Mouse (Mus musculus): ENCODE measurements around the gene Saysd1. TPM values are rescaled to one million over a fixed set of nuclear protein-coding genes. Genes with fewer than 3 reads are reported as not detected.

Saysd1 gene
- total and polyA plus RNA-seq, 3 experiments: 2.8 to 7.9 (median 2.8) TPM

GRCm38 (mm10) chr14:20077181-20077580 is 61.2 kb downstream of the Saysd1 start:
- TF ChIP-seq GATA2 (IDR thresholded peaks at IDR 0.05; ENCODE audit: borderline replicate concordance, low read depth, low read length): no peak
- TF ChIP-seq GATA1 (IDR thresholded peaks at IDR 0.05; ENCODE audit: borderline replicate concordance, low read length): no peak
- no peak for TF ChIP-seq TAL1 (conservative IDR thresholded peaks at IDR 0.05; ENCODE audit: low read depth, low read length)
- TF ChIP-seq POLR2AphosphoS5 (IDR thresholded peaks at IDR 0.05; ENCODE audit: insufficient replicate concordance, low read depth, low read length): no peak
- no peak for TF ChIP-seq CTCF (IDR thresholded peaks at IDR 0.05; ENCODE audit: low read depth, low read length)
- no peak for DNase-seq (ENCODE audit: low spot score)
- ATAC-seq (ENCODE audit: extremely low read depth, insufficient number of reproducible peaks, low FRiP score, poor library complexity, severe bottlenecking): no peak
- Histone ChIP-seq H3K9me3 (replicated peaks) (no peaks in the 10 kb centered on the region), H3K4me1 (ENCODE audit: insufficient read depth, low read depth, low read length) (peaks cover 26% of the 10 kb centered on the region), H3K36me3 (replicated peaks) (peaks cover 31% of the 10 kb centered on the region), H3K4me3 (ENCODE audit: low read depth, low read length) (no peak overlapping the region), H3K27me3 (ENCODE audit: insufficient read depth, low read length) (no peaks in the 10 kb centered on the region)

- Histone ChIP-seq H3K9me3 (replicated peaks) (no peaks in the 10 kb centered on the region), H3K36me3 (replicated peaks) (peaks cover 25% of the 10 kb centered on the region), H3K4me1 (ENCODE audit: insufficient read depth, low read depth, low read length) (peaks cover 10% of the 10 kb centered on the region), H3K27me3 (ENCODE audit: insufficient read depth, low read length) (no peaks in the 10 kb centered on the region), H3K4me3 (ENCODE audit: low read depth, low read length) (no peak overlapping the region)
- TF ChIP-seq TAL1 (conservative IDR thresholded peaks at IDR 0.05; ENCODE audit: low read depth, low read length) (no peak), GATA2 (IDR thresholded peaks at IDR 0.05; ENCODE audit: borderline replicate concordance, low read depth, low read length) (no peak), CTCF (IDR thresholded peaks at IDR 0.05; ENCODE audit: low read depth, low read length) (no peak)
- no peak for DNase-seq (ENCODE audit: low spot score)
- ATAC-seq (ENCODE audit: extremely low read depth, insufficient number of reproducible peaks, low FRiP score, poor library complexity, severe bottlenecking): no peak
Measured at GRCm38 (mm10) chr14:20075544-20075943, 62.8 kb downstream of the Saysd1 start.

- DNase-seq (ENCODE audit: low spot score) (no peak), ATAC-seq (ENCODE audit: extremely low read depth, insufficient number of reproducible peaks, low FRiP score, poor library complexity, severe bottlenecking) (no peak)
- Histone ChIP-seq H3K36me3 (replicated peaks) (peaks cover 18% of the 10 kb centered on the region), H3K4me3 (ENCODE audit: low read depth, low read length) (no peak overlapping the region), H3K9me3 (replicated peaks) (no peaks in the 10 kb centered on the region), H3K27me3 (ENCODE audit: insufficient read depth, low read length) (no peaks in the 10 kb centered on the region), H3K4me1 (ENCODE audit: insufficient read depth, low read depth, low read length) (peaks cover 2% of the 10 kb centered on the region; the same call in 1 of the 2 replicates)
- TF ChIP-seq GATA1 (IDR thresholded peaks at IDR 0.05; ENCODE audit: borderline replicate concordance, low read length) (no peak), TAL1 (conservative IDR thresholded peaks at IDR 0.05; ENCODE audit: low read depth, low read length) (no peak), GATA2 (IDR thresholded peaks at IDR 0.05; ENCODE audit: borderline replicate concordance, low read depth, low read length) (no peak)
Measured at GRCm38 (mm10) chr14:20074759-20075158, 63.6 kb downstream of the Saysd1 start.

GRCm38 (mm10) chr14:20070629-20071028 is 67.7 kb downstream of the Saysd1 start:
- Histone ChIP-seq H3K36me3 (replicated peaks) (no peaks in the 10 kb centered on the region), H3K4me3 (ENCODE audit: low read depth, low read length) (no peak overlapping the region), H3K9me3 (replicated peaks) (no peaks in the 10 kb centered on the region), H3K4me1 (ENCODE audit: insufficient read depth, low read depth, low read length) (no peaks in the 10 kb centered on the region), H3K27me3 (ENCODE audit: insufficient read depth, low read length) (no peaks in the 10 kb centered on the region)
- TF ChIP-seq GATA2 (IDR thresholded peaks at IDR 0.05; ENCODE audit: borderline replicate concordance, low read depth, low read length): no peak
- ATAC-seq (ENCODE audit: extremely low read depth, insufficient number of reproducible peaks, low FRiP score, poor library complexity, severe bottlenecking) (no peak), DNase-seq (ENCODE audit: low spot score) (no peak)

- Histone ChIP-seq H3K27me3 (ENCODE audit: insufficient read depth, low read length) (peaks cover 4% of the 10 kb centered on the region; the same call in 1 of the 2 replicates), H3K36me3 (replicated peaks) (no peaks in the 10 kb centered on the region), H3K9me3 (replicated peaks) (no peaks in the 10 kb centered on the region), H3K4me1 (ENCODE audit: insufficient read depth, low read depth, low read length) (no peaks in the 10 kb centered on the region), H3K4me3 (ENCODE audit: low read depth, low read length) (no peak overlapping the region)
- no peak for ATAC-seq (ENCODE audit: extremely low read depth, insufficient number of reproducible peaks, low FRiP score, poor library complexity, severe bottlenecking)
- TF ChIP-seq GATA1 (IDR thresholded peaks at IDR 0.05; ENCODE audit: borderline replicate concordance, low read length): no peak
- no peak for TF ChIP-seq GATA2 (IDR thresholded peaks at IDR 0.05; ENCODE audit: borderline replicate concordance, low read depth, low read length)
- no peak for TF ChIP-seq TAL1 (conservative IDR thresholded peaks at IDR 0.05; ENCODE audit: low read depth, low read length)
- TF ChIP-seq POLR2AphosphoS5 (IDR thresholded peaks at IDR 0.05; ENCODE audit: insufficient replicate concordance, low read depth, low read length): no peak
- no peak for TF ChIP-seq CTCF (IDR thresholded peaks at IDR 0.05; ENCODE audit: low read depth, low read length)
- no peak for DNase-seq (ENCODE audit: low spot score)
Measured at GRCm38 (mm10) chr14:20068365-20068764, 70.0 kb downstream of the Saysd1 start.

GRCm38 (mm10) chr14:20067293-20068074 is 70.8 kb downstream of the Saysd1 start:
- Histone ChIP-seq H3K4me3 (ENCODE audit: low read depth, low read length) (no peak overlapping the region), H3K4me1 (ENCODE audit: insufficient read depth, low read depth, low read length) (no peaks in the 10 kb centered on the region), H3K27me3 (ENCODE audit: insufficient read depth, low read length) (peaks cover 4% of the 10 kb centered on the region; the same call in 1 of the 2 replicates), H3K36me3 (replicated peaks) (no peaks in the 10 kb centered on the region), H3K9me3 (replicated peaks) (no peaks in the 10 kb centered on the region)
- peak; percentile 40 for DNase-seq (ENCODE audit: low spot score)
- TF ChIP-seq GATA2 (IDR thresholded peaks at IDR 0.05; ENCODE audit: borderline replicate concordance, low read depth, low read length) (no peak), CTCF (IDR thresholded peaks at IDR 0.05; ENCODE audit: low read depth, low read length) (peak; percentile 61)
- peak; percentile 49; the same call in 1 of the 2 replicates for ATAC-seq (ENCODE audit: extremely low read depth, insufficient number of reproducible peaks, low FRiP score, poor library complexity, severe bottlenecking)

- Histone ChIP-seq H3K27me3 (ENCODE audit: insufficient read depth, low read length) (peaks cover 8% of the 10 kb centered on the region; the same call in 1 of the 2 replicates), H3K36me3 (replicated peaks) (no peaks in the 10 kb centered on the region), H3K9me3 (replicated peaks) (no peaks in the 10 kb centered on the region), H3K4me3 (ENCODE audit: low read depth, low read length) (no peak overlapping the region), H3K4me1 (ENCODE audit: insufficient read depth, low read depth, low read length) (no peaks in the 10 kb centered on the region)
- no peak for DNase-seq (ENCODE audit: low spot score)
- no peak for TF ChIP-seq CTCF (IDR thresholded peaks at IDR 0.05; ENCODE audit: low read depth, low read length)
- no peak for TF ChIP-seq GATA2 (IDR thresholded peaks at IDR 0.05; ENCODE audit: borderline replicate concordance, low read depth, low read length)
- no peak for TF ChIP-seq GATA1 (IDR thresholded peaks at IDR 0.05; ENCODE audit: borderline replicate concordance, low read length)
- TF ChIP-seq TAL1 (conservative IDR thresholded peaks at IDR 0.05; ENCODE audit: low read depth, low read length): no peak
- no peak for TF ChIP-seq POLR2AphosphoS5 (IDR thresholded peaks at IDR 0.05; ENCODE audit: insufficient replicate concordance, low read depth, low read length)
- no peak for ATAC-seq (ENCODE audit: extremely low read depth, insufficient number of reproducible peaks, low FRiP score, poor library complexity, severe bottlenecking)
Measured at GRCm38 (mm10) chr14:20064771-20065170, 73.6 kb downstream of the Saysd1 start.

Measured in G1E (cell line).